Mouse (Mus musculus): ENCODE measurements around the gene Dhfr. TPM values are rescaled to one million over a fixed set of nuclear protein-coding genes. Genes with fewer than 3 reads are reported as not detected.

Gene Dhfr
- polyA plus RNA-seq, 1 experiment from 2014 or later, result 16.5 TPM

- Histone ChIP-seq H3K36me3 (ENCODE audit: insufficient read depth, low read length) (no peaks in the 10 kb centered on the region), H3K9me3 (replicated peaks; ENCODE audit: low read length) (no peaks in the 10 kb centered on the region), H3K27me3 (ENCODE audit: insufficient read depth, low read length) (no peaks in the 10 kb centered on the region), H3K4me2 (ENCODE audit: low read length) (no peak overlapping the region), H3K4me1 (replicated peaks; ENCODE audit: insufficient read depth, low read length) (no peaks in the 10 kb centered on the region), H3K9ac (ENCODE audit: low read depth, low read length) (no peak overlapping the region), H3K27ac (no peak overlapping the region), H3K4me3 (replicated peaks; ENCODE audit: low read depth, low read length) (no peak overlapping the region)
- WGBS, result 37% methylated on average over 2 of the region's 2 CpGs
- peak; percentile 84 for ATAC-seq (replicated peaks; ENCODE audit: low FRiP score, low read depth)
- TF ChIP-seq CTCF (IDR thresholded peaks at IDR 0.05; ENCODE audit: low read depth), result peak; percentile 22; the same call in 1 of the 2 replicates
- peak; percentile 16 for DNase-seq (ENCODE audit: low spot score)
Observed at GRCm38 (mm10) chr13:92402063-92402462, 47.5 kb downstream of the Dhfr start.

GRCm38 (mm10) chr13:92403496-92403895 is 49.0 kb downstream of the Dhfr start:
- H3K9ac ChIP-seq (ENCODE audit: low read depth, low read length), result no peak overlapping the region
- no peak overlapping the region for H3K4me2 ChIP-seq (ENCODE audit: low read length)
- no peaks in the 10 kb centered on the region for H3K36me3 ChIP-seq (ENCODE audit: insufficient read depth, low read length)
- no peak overlapping the region for H3K27ac ChIP-seq
- H3K4me1 ChIP-seq (replicated peaks; ENCODE audit: insufficient read depth, low read length), result no peaks in the 10 kb centered on the region
- no peaks in the 10 kb centered on the region for H3K27me3 ChIP-seq (ENCODE audit: insufficient read depth, low read length)
- H3K4me3 ChIP-seq (replicated peaks; ENCODE audit: low read depth, low read length), result no peak overlapping the region
- no peaks in the 10 kb centered on the region for H3K9me3 ChIP-seq (replicated peaks; ENCODE audit: low read length)
- no peak for ATAC-seq (replicated peaks; ENCODE audit: low FRiP score, low read depth)
- 50% methylated on average over 3 of the region's 3 CpGs for WGBS
- DNase-seq (ENCODE audit: low spot score), result peak; percentile 56
- TF ChIP-seq CTCF (IDR thresholded peaks at IDR 0.05; ENCODE audit: low read depth), result no peak

- Histone ChIP-seq H3K4me3 (replicated peaks; ENCODE audit: low read depth, low read length) (no peak overlapping the region), H3K27ac (no peak overlapping the region), H3K4me2 (ENCODE audit: low read length) (no peak overlapping the region), H3K36me3 (ENCODE audit: insufficient read depth, low read length) (no peaks in the 10 kb centered on the region), H3K9ac (ENCODE audit: low read depth, low read length) (no peak overlapping the region), H3K4me1 (replicated peaks; ENCODE audit: insufficient read depth, low read length) (no peaks in the 10 kb centered on the region), H3K27me3 (ENCODE audit: insufficient read depth, low read length) (no peaks in the 10 kb centered on the region), H3K9me3 (replicated peaks; ENCODE audit: low read length) (no peaks in the 10 kb centered on the region)
- WGBS, result 80% methylated on average over 2 of the region's 2 CpGs
- DNase-seq (ENCODE audit: low spot score), result no peak
- ATAC-seq (replicated peaks; ENCODE audit: low FRiP score, low read depth), result no peak
- no peak for TF ChIP-seq CTCF (IDR thresholded peaks at IDR 0.05; ENCODE audit: low read depth)
Observed at GRCm38 (mm10) chr13:92410486-92410885, 56.0 kb downstream of the Dhfr start.

- no peaks in the 10 kb centered on the region for H3K4me1 ChIP-seq (replicated peaks; ENCODE audit: insufficient read depth, low read length)
- H3K27ac ChIP-seq, result no peak overlapping the region
- no peak overlapping the region for H3K4me2 ChIP-seq (ENCODE audit: low read length)
- no peak for ATAC-seq (replicated peaks; ENCODE audit: low FRiP score, low read depth)
- WGBS, result 88% methylated on average over 11 of the region's 11 CpGs
- H3K9me3 ChIP-seq (replicated peaks; ENCODE audit: low read length), result no peaks in the 10 kb centered on the region
- DNase-seq (ENCODE audit: low spot score), result no peak
- H3K9ac ChIP-seq (ENCODE audit: low read depth, low read length), result no peak overlapping the region
- H3K27me3 ChIP-seq (ENCODE audit: insufficient read depth, low read length), result peaks cover 2% of the 10 kb centered on the region; the same call in 1 of the 2 replicates
- no peak overlapping the region for H3K4me3 ChIP-seq (replicated peaks; ENCODE audit: low read depth, low read length)
- no peaks in the 10 kb centered on the region for H3K36me3 ChIP-seq (ENCODE audit: insufficient read depth, low read length)
- no peak for TF ChIP-seq CTCF (IDR thresholded peaks at IDR 0.05; ENCODE audit: low read depth)
Observed at GRCm38 (mm10) chr13:92419630-92420029, 65.1 kb downstream of the Dhfr start.

DNA sequence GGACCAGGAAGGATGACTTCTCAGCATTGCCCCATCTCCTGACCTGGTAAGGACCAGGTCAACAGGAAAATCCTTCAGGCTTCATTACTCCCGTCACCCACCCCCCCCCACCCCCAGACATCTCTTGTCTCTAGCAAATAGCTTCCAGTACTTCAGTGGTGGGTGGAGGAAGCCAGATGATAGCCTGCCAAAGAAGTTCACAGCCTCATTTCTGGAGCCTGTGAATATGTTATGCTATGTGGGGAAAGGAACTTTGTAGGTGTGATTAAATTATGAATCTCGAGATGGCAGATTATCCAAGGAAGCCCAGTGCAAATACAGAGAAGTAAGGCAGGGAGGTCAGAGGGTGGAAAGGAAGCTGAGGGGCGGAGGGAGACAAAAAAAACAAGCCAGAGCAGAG is 69.2 kb downstream of the Dhfr start:
- 33% methylated on average over 3 of the region's 3 CpGs for WGBS
- H3K9ac ChIP-seq (ENCODE audit: low read depth, low read length), result no peak overlapping the region
- no peak overlapping the region for H3K4me3 ChIP-seq (replicated peaks; ENCODE audit: low read depth, low read length)
- ATAC-seq (replicated peaks; ENCODE audit: low FRiP score, low read depth) (no peak), DNase-seq (ENCODE audit: low spot score) (no peak)
- H3K4me2 ChIP-seq (ENCODE audit: low read length), result no peak overlapping the region
- 0 out of 2 replicates have a peak, but pooled peaks cover 4% of the 10 kb centered on the region for H3K4me1 ChIP-seq (replicated peaks; ENCODE audit: insufficient read depth, low read length)
- H3K27ac ChIP-seq, result no peak overlapping the region
- no peaks in the 10 kb centered on the region for H3K36me3 ChIP-seq (ENCODE audit: insufficient read depth, low read length)
- no peaks in the 10 kb centered on the region for H3K9me3 ChIP-seq (replicated peaks; ENCODE audit: low read length)
- TF ChIP-seq CTCF (IDR thresholded peaks at IDR 0.05; ENCODE audit: low read depth), result no peak
- peaks cover 34% of the 10 kb centered on the region for H3K27me3 ChIP-seq (ENCODE audit: insufficient read depth, low read length)

DNA sequence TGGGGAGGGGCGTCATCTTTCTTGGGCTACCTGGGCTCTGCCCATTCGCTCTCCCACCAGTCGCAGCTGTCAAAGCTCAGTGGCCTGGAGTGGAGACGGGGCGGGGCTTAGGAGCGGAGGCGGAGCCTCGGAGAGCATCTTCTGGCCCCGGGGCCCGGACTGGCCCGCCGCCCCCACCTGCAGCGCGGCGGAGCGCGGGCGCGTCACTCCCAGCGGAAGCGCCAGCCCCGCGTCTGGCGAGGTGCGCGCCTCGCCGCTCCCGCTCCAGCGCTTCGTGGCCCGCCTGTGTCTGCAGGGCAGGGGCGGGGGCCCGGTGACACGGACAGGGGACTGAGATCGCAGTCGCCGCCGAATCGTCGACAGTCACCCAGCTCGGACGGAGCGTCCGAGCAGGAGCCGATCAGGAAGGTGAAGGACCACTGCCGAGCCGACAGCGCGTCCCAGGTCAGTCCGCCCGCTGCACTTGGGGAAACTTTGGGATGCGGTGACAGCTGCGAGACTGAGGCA is 71.3 kb downstream of the Dhfr start, which contains the start of gene Ankrd34b:
Gene Ankrd34b (plus strand): TSS at position 139 of the 507 bp plus-strand sequence.
- peak within 1 kb of the TSS; percentile 95 for H3K4me2 ChIP-seq (ENCODE audit: low read length)
- WGBS, result under 1% methylated on average over 51 of the region's 54 CpGs
- H3K9ac ChIP-seq (ENCODE audit: low read depth, low read length), result peak within 1 kb of the TSS; percentile 23
- no peak for TF ChIP-seq CTCF (IDR thresholded peaks at IDR 0.05; ENCODE audit: low read depth)
- H3K9me3 ChIP-seq (replicated peaks; ENCODE audit: low read length), result no peaks in the 10 kb centered on the region
- 0 out of 2 replicates have a peak, but pooled peaks cover 4% of the 10 kb centered on the region for H3K4me1 ChIP-seq (replicated peaks; ENCODE audit: insufficient read depth, low read length)
- ATAC-seq (replicated peaks; ENCODE audit: low FRiP score, low read depth) (peak; percentile 71), DNase-seq (ENCODE audit: low spot score) (peak; percentile 37)
- no peak within 1 kb of the TSS for H3K27ac ChIP-seq
- H3K4me3 ChIP-seq (replicated peaks; ENCODE audit: low read depth, low read length), result peak within 1 kb of the TSS; percentile 53
- H3K27me3 ChIP-seq (ENCODE audit: insufficient read depth, low read length), result peaks cover 34% of the 10 kb centered on the region
- no peaks in the 10 kb centered on the region for H3K36me3 ChIP-seq (ENCODE audit: insufficient read depth, low read length)

All from kidney, postnatal 0 days (tissue).